Mouse (Mus musculus): ENCODE measurements around the gene Zfp180.

DNA sequence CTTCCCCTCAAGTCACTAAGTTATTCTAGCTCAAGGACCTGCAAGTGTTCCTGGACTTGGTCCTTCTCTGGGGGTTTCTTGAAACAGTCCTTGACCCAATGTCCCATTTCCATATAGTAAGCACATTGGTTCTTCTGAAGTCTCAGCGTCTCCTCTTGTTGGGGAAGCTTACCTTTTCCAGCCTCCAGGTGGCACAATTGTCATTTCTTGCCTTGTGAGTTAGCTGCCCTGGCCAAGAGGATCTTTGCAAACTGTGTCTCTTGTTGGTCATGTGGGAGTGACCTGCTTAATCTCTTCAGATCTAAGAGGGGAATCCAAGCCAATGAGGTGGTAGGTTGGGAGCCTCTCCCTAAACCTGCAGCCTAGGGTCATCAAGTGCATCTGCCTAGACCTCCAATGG, 71.5 kb downstream of the Zfp180 start:
- TF ChIP-seq MAFK (IDR thresholded peaks at IDR 0.05; ENCODE audit: insufficient read depth, low read depth, low read length) (0 out of 2 replicates have a peak, but pooled peaks have one; percentile 14), ZNF384 (IDR thresholded peaks at IDR 0.05; ENCODE audit: low read depth, low read length) (no peak), ZC3H11A (IDR thresholded peaks at IDR 0.05; ENCODE audit: borderline replicate concordance, low read depth, low read length) (0 out of 2 replicates have a peak, but pooled peaks have one; percentile 56), CHD2 (IDR thresholded peaks at IDR 0.05; ENCODE audit: low read depth, low read length) (no peak)
